Mouse (Mus musculus) heart, embryonic 16.5 days (tissue): ENCODE results near the gene Tmem30a. TPM values are rescaled to one million over a fixed set of nuclear protein-coding genes. Genes with fewer than 3 reads are reported as not detected.
A peak's percentile ranks its signal among the peaks of the same experiment; 100 is the strongest.

Experiments
- ATAC-seq: fragments of 200-750 bp; cut with Nextera tagmentation; replicated peaks from 2 replicates; pipeline ENCODE4 v1.8.0; 2017; ENCODE audit warnings: moderate number of reproducible peaks; ENCODE audit not compliant: insufficient read depth, low FRiP score; ENCODE audit errors: extremely low read depth
- H3K27ac ChIP-seq: fragments of 300-500 bp; sonication (generic); 2 replicates; pipeline ENCODE4 v1.5.1; 2014; ENCODE audit warnings: mild to moderate bottlenecking, low read length, control low read depth, moderate library complexity
- H3K27me3 ChIP-seq: fragments of 300-500 bp; sonication (generic); 2 replicates; pipeline ENCODE4 v1.6.1; 2014; ENCODE audit warnings: low read length, mixed read lengths; ENCODE audit not compliant: control insufficient read depth, insufficient read depth
- H3K36me3 ChIP-seq: fragments of 300-500 bp; sonication (generic); 2 replicates; pipeline ENCODE4 v1.6.1; 2014; ENCODE audit not compliant: control insufficient read depth, insufficient read depth
- H3K4me1 ChIP-seq: fragments of 300-500 bp; sonication (generic); 2 replicates; pipeline ENCODE4 v1.6.1; 2014; ENCODE audit warnings: low read length, mixed read lengths; ENCODE audit not compliant: control insufficient read depth, insufficient read depth
- H3K4me2 ChIP-seq: fragments of 300-500 bp; sonication (generic); 2 replicates; pipeline ENCODE4 v1.6.1; 2014; ENCODE audit warnings: low read depth, mild to moderate bottlenecking, control low read depth, low read length
- H3K4me3 ChIP-seq: fragments of 300-500 bp; sonication (generic); 2 replicates; pipeline ENCODE4 v1.5.1; 2014; ENCODE audit warnings: mild to moderate bottlenecking, control low read depth, low read length
- H3K9ac ChIP-seq: fragments of 300-500 bp; sonication (generic); 2 replicates; pipeline ENCODE4 v1.6.1; 2014; ENCODE audit warnings: low read length, control low read depth
- H3K9me3 ChIP-seq: fragments of 300-500 bp; sonication (generic); replicated peaks from 2 replicates; pipeline ENCODE4 v1.6.1; 2016; ENCODE audit warnings: low read length; ENCODE audit not compliant: control insufficient read depth
- WGBS: fragments of 180-500 bp; shearing (Covaris S2); extraction: QIAGEN DNeasy Blood & Tissue Kit; methylation state at CpG from one replicate; pipeline ENCODE4 v1.1.7; 2014; 5-methylcytosine and 5-hydroxymethylcytosine counted together
- polyA plus RNA-seq: library from polyadenylated mRNA; unstranded; fragments of >200 nt; fragmentation: Nextera tagmentation; extraction: Ambion mirVana; gene quantifications from 2 replicates; pipeline ENCODE4 v1.2.1, GENCODE M21; 2015

The Tmem30a gene
- polyA plus RNA-seq, 1 experiment from 2014 or later, result 76.7 TPM

DNA sequence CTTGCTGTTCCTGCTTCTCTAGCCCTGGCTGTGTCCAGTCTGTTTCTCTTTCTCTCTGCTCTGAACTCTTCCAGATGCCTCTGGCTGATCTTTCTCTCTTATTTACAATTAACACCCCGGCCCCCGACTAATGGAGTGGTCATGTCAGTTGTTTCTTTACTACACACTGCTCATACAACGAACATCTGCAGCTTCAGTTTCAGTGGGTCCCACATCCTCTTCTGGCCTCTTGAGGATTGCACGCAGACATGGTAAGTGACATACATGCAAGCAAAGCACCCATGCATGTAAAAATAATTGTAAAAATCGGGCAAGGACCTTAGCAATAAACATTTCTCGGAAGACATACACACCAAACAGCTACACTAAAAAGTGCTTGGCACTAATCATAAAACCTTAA, 57.7 kb downstream of the Tmem30a start:
- Histone ChIP-seq H3K27me3 (no peaks in the 10 kb centered on the region), H3K4me3 (no peak overlapping the region), H3K4me1 (no peaks in the 10 kb centered on the region), H3K36me3 (no peaks in the 10 kb centered on the region), H3K9me3 (no peaks in the 10 kb centered on the region), H3K9ac (no peak overlapping the region), H3K4me2 (no peak overlapping the region), H3K27ac (no peak overlapping the region)
- no peak for ATAC-seq
- whole genome bisulfite sequencing, result 84% methylated on average over 6 of the region's 6 CpGs

DNA sequence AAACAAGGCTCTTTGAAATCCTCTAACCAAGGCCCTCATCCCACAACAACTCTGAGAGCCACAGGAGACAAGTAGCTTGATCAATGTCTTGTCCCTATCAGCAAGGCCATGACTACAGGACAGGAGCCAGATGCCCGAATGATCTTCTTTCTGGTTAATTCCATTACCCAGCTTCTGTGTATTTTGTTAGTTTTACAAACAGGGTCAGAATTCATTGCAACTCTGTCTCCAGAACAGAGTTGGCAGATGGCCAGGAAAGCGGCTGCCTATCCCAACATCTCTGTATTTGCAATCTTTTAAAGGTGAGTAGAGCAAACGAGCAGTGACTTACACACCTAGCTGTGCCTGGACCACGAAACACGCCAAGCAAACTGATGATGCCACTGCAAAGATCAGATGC, 63.0 kb downstream of the Tmem30a start:
- ATAC-seq, result no peak
- Histone ChIP-seq H3K4me3 (no peak overlapping the region), H3K36me3 (no peaks in the 10 kb centered on the region), H3K4me2 (no peak overlapping the region), H3K27me3 (no peaks in the 10 kb centered on the region), H3K27ac (no peak overlapping the region), H3K9me3 (no peaks in the 10 kb centered on the region), H3K9ac (no peak overlapping the region), H3K4me1 (no peaks in the 10 kb centered on the region)
- 70% methylated on average over 5 of the region's 5 CpGs for whole genome bisulfite sequencing

DNA sequence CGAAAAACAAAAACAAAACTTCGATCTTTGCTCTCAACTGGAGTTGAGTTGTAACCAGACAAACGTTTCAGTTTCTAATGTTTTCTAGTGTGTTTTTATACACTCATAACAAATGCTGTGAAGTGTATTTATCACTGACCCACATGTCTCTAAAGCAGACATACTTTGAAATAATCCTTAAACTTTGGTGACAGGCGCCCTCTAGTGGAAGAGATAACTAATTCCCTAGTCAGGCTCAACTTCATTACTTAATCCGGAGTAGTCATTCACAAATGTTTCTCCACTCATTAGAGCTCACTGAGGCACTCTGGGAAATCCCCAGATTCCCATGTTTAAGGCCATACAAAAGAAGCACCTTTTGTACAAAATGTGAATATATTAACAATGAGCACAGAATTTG, 70.2 kb downstream of the Tmem30a start:
- peaks cover 16% of the 10 kb centered on the region for H3K27me3 ChIP-seq
- no peak overlapping the region for H3K9ac ChIP-seq
- no peak overlapping the region for H3K4me2 ChIP-seq
- H3K36me3 ChIP-seq, result no peaks in the 10 kb centered on the region
- peaks cover 6% of the 10 kb centered on the region; the same call in 1 of the 2 replicates for H3K4me1 ChIP-seq
- peaks cover 3% of the 10 kb centered on the region for H3K9me3 ChIP-seq
- H3K27ac ChIP-seq, result no peak overlapping the region
- no peak overlapping the region for H3K4me3 ChIP-seq
- WGBS, result 32% methylated on average over 5 of the region's 5 CpGs
- ATAC-seq, result no peak

- WGBS, result 11% methylated on average over 9 of the region's 9 CpGs
- Histone ChIP-seq H3K4me2 (peak overlapping the region; percentile 37), H3K36me3 (no peaks in the 10 kb centered on the region), H3K4me3 (no peak overlapping the region), H3K9ac (no peak overlapping the region), H3K4me1 (peaks cover 15% of the 10 kb centered on the region), H3K27me3 (peaks cover 16% of the 10 kb centered on the region), H3K9me3 (peaks cover 3% of the 10 kb centered on the region), H3K27ac (no peak overlapping the region)
- no peak for ATAC-seq
These were observed 72.3 kb downstream of the Tmem30a start for GRCm38 (mm10) chr9:79721056-79721455.

DNA sequence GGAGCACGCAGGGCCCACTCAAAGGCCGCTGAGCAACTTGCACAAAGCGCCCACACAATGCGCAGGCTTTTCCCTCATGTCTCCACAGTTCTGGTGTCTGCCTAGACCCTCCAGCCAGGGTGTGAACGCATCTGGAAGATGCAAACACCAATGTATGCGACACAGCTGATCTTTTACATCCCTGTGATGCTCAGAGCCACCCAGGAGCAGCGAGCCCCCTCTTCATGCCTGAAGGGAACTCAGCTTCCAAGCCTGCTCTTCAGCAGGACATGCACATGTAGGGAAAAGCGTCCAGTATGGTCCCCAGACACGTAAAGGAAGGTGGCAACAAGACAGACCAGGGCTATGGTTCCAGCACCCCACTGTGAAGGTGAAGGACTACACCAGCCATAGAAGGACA, 73.2 kb downstream of the Tmem30a start:
- H3K27me3 ChIP-seq, result peaks cover 16% of the 10 kb centered on the region
- H3K27ac ChIP-seq, result no peak overlapping the region
- 66% methylated on average over 9 of the region's 9 CpGs for WGBS
- ATAC-seq, result no peak
- no peaks in the 10 kb centered on the region for H3K36me3 ChIP-seq
- H3K9ac ChIP-seq, result no peak overlapping the region
- peaks cover 3% of the 10 kb centered on the region for H3K9me3 ChIP-seq
- no peak overlapping the region for H3K4me2 ChIP-seq
- peaks cover 20% of the 10 kb centered on the region for H3K4me1 ChIP-seq
- no peak overlapping the region for H3K4me3 ChIP-seq

- Histone ChIP-seq H3K4me2 (peak overlapping the region; percentile 91), H3K36me3 (no peaks in the 10 kb centered on the region), H3K27me3 (peaks cover 16% of the 10 kb centered on the region), H3K4me3 (peak overlapping the region; percentile 72), H3K4me1 (peaks cover 21% of the 10 kb centered on the region), H3K9me3 (peaks cover 3% of the 10 kb centered on the region), H3K27ac (no peak overlapping the region; the same call in 1 of the 2 replicates), H3K9ac (peak overlapping the region; percentile 75)
- WGBS, result 3% methylated on average over 28 of the region's 28 CpGs
- ATAC-seq, result no peak
These were observed 73.9 kb downstream of the Tmem30a start for GRCm38 (mm10) chr9:79719451-79719850.

Other genes starting within 250 kb of the Tmem30a start
- 13.2 and 15.7 TPM in 2 replicates for gene Col12a1, start 74.7 kb downstream of the Tmem30a start, polyA plus RNA-seq
- 1,523 and 1,607 TPM in 2 replicates for gene Cox7a2, start 33.6 kb downstream of the Tmem30a start, polyA plus RNA-seq
- gene Filip1, start 219.3 kb upstream of the Tmem30a start, polyA plus RNA-seq, result 32.1 and 37.9 TPM in 2 replicates